Mouse (Mus musculus) CH12.LX (cell line): Measurements from ENCODE around the gene Ufsp1. TPM values are rescaled to one million over a fixed set of nuclear protein-coding genes. Genes with fewer than 3 reads are reported as not detected.
A peak's percentile ranks its signal among the peaks of the same experiment; 100 is the strongest.

Experiments
- DNase-seq: peaks from one replicate; pipeline ENCODE4 v3.0.0-alpha.2; 2013; ENCODE audit errors: extremely low read depth
- H3K27ac ChIP-seq: 2 replicates; pipeline ENCODE4 v1.5.1; 2012; ENCODE audit warnings: low read depth, mild to moderate bottlenecking, control low read depth, moderate library complexity; ENCODE audit not compliant: insufficient read depth
- H3K27me3 ChIP-seq: replicated peaks from 2 replicates; pipeline ENCODE3; 2012; ENCODE audit warnings: inconsistent platforms
- H3K36me3 ChIP-seq, 2 experiments: replicated peaks in 1 of 2; 2 replicates each; pipeline versions ENCODE3 to v1.6.1; 2012; ENCODE audit warnings: inconsistent platforms in 1 of 2, low read length in 1 of 2, mild to moderate bottlenecking in 1 of 2, mixed read lengths in 1 of 2, moderate library complexity in 1 of 2; ENCODE audit not compliant: control insufficient read depth in 1 of 2, insufficient read depth in 1 of 2
- H3K4me1 ChIP-seq, 2 experiments: 2 replicates each; pipeline ENCODE4 v1.6.1; 2012; ENCODE audit warnings: inconsistent platforms in 1 of 2, moderate library complexity in 1 of 2; ENCODE audit not compliant: insufficient read depth in 2 of 2, control insufficient read depth in 1 of 2
- H3K4me2 ChIP-seq: 2 replicates; pipeline ENCODE4 v1.6.1; 2012; ENCODE audit warnings: low read depth, mild to moderate bottlenecking, control low read depth; ENCODE audit not compliant: poor library complexity, insufficient read depth, severe bottlenecking
- H3K4me3 ChIP-seq, 3 experiments: fragments of 150-350 bp in 1 of 3; sonication (generic) in 1 of 3; replicated peaks in 1 of 3; 2 replicates each; pipeline versions ENCODE3 to v1.5.1; 2011 to 2012; ENCODE audit warnings: low read depth in 2 of 3, low read length in 2 of 3, mild to moderate bottlenecking in 2 of 3, moderate library complexity in 2 of 3, control low read depth in 1 of 3, improper control_type of control experiment in 1 of 3, inconsistent platforms in 1 of 3, mixed read lengths in 1 of 3; ENCODE audit not compliant: poor library complexity in 1 of 3
- H3K79me2 ChIP-seq: replicated peaks from 2 replicates; pipeline ENCODE4 v1.6.1; 2012; ENCODE audit warnings: mild to moderate bottlenecking, moderate library complexity; ENCODE audit not compliant: control insufficient read depth, poor library complexity, insufficient read depth, severe bottlenecking; ENCODE audit errors: extremely low read depth
- H3K9ac ChIP-seq: 2 replicates; pipeline ENCODE4 v1.6.1; 2012; ENCODE audit warnings: low read depth, mild to moderate bottlenecking, control low read depth, moderate library complexity; ENCODE audit not compliant: insufficient read depth
- H3K9me3 ChIP-seq: replicated peaks from 2 replicates; pipeline ENCODE3; 2012; ENCODE audit warnings: low read length, inconsistent platforms, mixed read lengths
- BHLHE40 ChIP-seq: IDR thresholded peaks from 2 replicates; pipeline ENCODE4 v1.6.1; 2011; ENCODE audit warnings: mild to moderate bottlenecking, low read depth, low read length, improper control_type of control experiment
- CTCF ChIP-seq, 2 experiments: IDR thresholded peaks in 1 of 2; conservative IDR thresholded peaks in 1 of 2; 2 replicates each; pipeline ENCODE4 v1.5.1; 2011 to 2012; ENCODE audit warnings: low read depth in 2 of 2, low read length in 2 of 2, improper control_type of control experiment in 1 of 2, inconsistent platforms in 1 of 2, mild to moderate bottlenecking in 1 of 2, moderate library complexity in 1 of 2
- ELF1 ChIP-seq: IDR thresholded peaks from 2 replicates; pipeline ENCODE4 v1.6.1; 2014; ENCODE audit warnings: low read depth, mild to moderate bottlenecking, inconsistent platforms, low read length, improper control_type of control experiment
- EP300 ChIP-seq: IDR thresholded peaks from 2 replicates; pipeline ENCODE4 v1.6.1; 2011; ENCODE audit warnings: low read length, improper control_type of control experiment
- ETS1 ChIP-seq: conservative IDR thresholded peaks from 2 replicates; pipeline ENCODE4 v1.6.1; 2012; ENCODE audit warnings: low read depth, mild to moderate bottlenecking, inconsistent platforms, low read length, improper control_type of control experiment, moderate library complexity
- HCFC1 ChIP-seq: IDR thresholded peaks from 2 replicates; pipeline ENCODE4 v1.6.1; 2012; ENCODE audit warnings: low read depth, mild to moderate bottlenecking, inconsistent platforms, low read length, improper control_type of control experiment
- MEF2A ChIP-seq: IDR thresholded peaks from 2 replicates; pipeline ENCODE4 v1.6.1; 2014; ENCODE audit warnings: low read depth, mild to moderate bottlenecking, inconsistent platforms, low read length, improper control_type of control experiment, borderline replicate concordance
- MXI1 ChIP-seq: IDR thresholded peaks from 2 replicates; pipeline ENCODE4 v1.6.1; 2011; ENCODE audit warnings: mild to moderate bottlenecking, low read depth, low read length, improper control_type of control experiment
- PAX5 ChIP-seq: IDR thresholded peaks from 2 replicates; pipeline ENCODE4 v1.6.1; 2012; ENCODE audit warnings: low read length, inconsistent platforms, mixed read lengths
- RAD21 ChIP-seq: IDR thresholded peaks from 2 replicates; pipeline ENCODE4 v1.6.1; 2011; ENCODE audit warnings: low read depth, mild to moderate bottlenecking, low read length, improper control_type of control experiment, moderate library complexity
- SMC3 ChIP-seq: IDR thresholded peaks from 2 replicates; pipeline ENCODE4 v1.6.1; 2011; ENCODE audit warnings: low read depth, low read length, improper control_type of control experiment
- UBTF ChIP-seq: IDR thresholded peaks from 2 replicates; pipeline ENCODE4 v1.6.1; 2012; ENCODE audit warnings: low read depth, mild to moderate bottlenecking, inconsistent platforms, low read length, improper control_type of control experiment, moderate library complexity
- ZKSCAN1 ChIP-seq: IDR thresholded peaks from 2 replicates; pipeline ENCODE4 v1.6.1; 2012; ENCODE audit warnings: low read depth, inconsistent platforms, low read length, improper control_type of control experiment, borderline replicate concordance
- dilution Hi-C: fragments of 300-500 bp; cut with MboI; formaldehyde crosslinking; loops from 2 replicates; pipeline ENCODE4 v1.14.3; 2020; ENCODE audit warnings: low sequenced_read_pairs; ENCODE audit not compliant: extremely low pct_unique_long_range_greater_than_20kb, extremely low pct_ligation_motif_present
- in situ Hi-C: fragments of 300-500 bp; cut with MboI; formaldehyde crosslinking; loops from 3 replicates; pipeline ENCODE4 v1.14.3; 2019; ENCODE audit warnings: low sequenced_read_pairs, low pct_ligation_motif_present, low pct_unique_long_range_greater_than_20kb, mixed read lengths
- polyA plus RNA-seq: library from polyadenylated mRNA; unstranded; fragments of >175 nt; gene quantifications from 2 replicates; pipeline ENCODE4 v1.2.1, GENCODE M21; 2012; ENCODE audit warnings: low read depth; ENCODE audit not compliant: insufficient read length
- total RNA-seq, 2 experiments: library from RNA; depleted of rRNA; stranded (reverse); fragments of 300-350 nt in 1 of 2; fragments of >200 nt in 1 of 2; gene quantifications; 2 replicates each; pipeline ENCODE4 v1.2.3; 2012 to 2014

Gene Ufsp1
- total and polyA plus RNA-seq, 3 experiments = 0.91 to 5.2 (median 2.9) TPM

GRCm38 (mm10) chr5:137287953-137288743 is 6.3 kb upstream of the Ufsp1 start:
- H3K27ac ChIP-seq = no peak overlapping the region
- H3K4me3 ChIP-seq = no peak overlapping the region
- H3K9ac ChIP-seq = no peak overlapping the region
- TF ChIP-seq PAX5 = no peak
- TF ChIP-seq UBTF = no peak
- no peak for TF ChIP-seq RAD21
- TF ChIP-seq MEF2A = no peak
- no peak for TF ChIP-seq ZKSCAN1
- TF ChIP-seq ELF1 = no peak
- no peak for TF ChIP-seq CTCF (conservative IDR thresholded peaks at IDR 0.05 in 1 of 2, IDR thresholded peaks at IDR 0.05 in 1 of 2; ENCODE audit: low read depth in 2 of 2, low read length in 2 of 2)
- TF ChIP-seq MXI1 = no peak
- no peak for TF ChIP-seq BHLHE40
- no peak for TF ChIP-seq HCFC1
- TF ChIP-seq, all 38 proteins: peak for 0
- H3K36me3 ChIP-seq = no peaks in the 10 kb centered on the region
- dilution Hi-C loops = no loop called here
- H3K9me3 ChIP-seq = peaks cover 7% of the 10 kb centered on the region
- in situ Hi-C loops = no loop called here
- H3K27me3 ChIP-seq = peaks cover 33% of the 10 kb centered on the region
- H3K4me2 ChIP-seq = peak overlapping the region; percentile 33; the same call in 1 of the 2 replicates
- DNase-seq = no peak
- H3K79me2 ChIP-seq = no peaks in the 10 kb centered on the region
- peaks cover 14 to 44% of the 10 kb centered on the region in 2 experiments; a peak in 3 of 4 replicates for H3K4me1 ChIP-seq

- peaks cover 14 to 47% of the 10 kb centered on the region in 2 experiments; a peak in 3 of 4 replicates for H3K4me1 ChIP-seq
- no peaks in the 10 kb centered on the region for H3K9me3 ChIP-seq
- dilution Hi-C loops = no loop called here
- no peaks in the 10 kb centered on the region for H3K36me3 ChIP-seq
- H3K79me2 ChIP-seq = no peaks in the 10 kb centered on the region
- H3K27me3 ChIP-seq = peaks cover 33% of the 10 kb centered on the region
- TF ChIP-seq ETS1 = no peak
- TF ChIP-seq RAD21 = peak; percentile 29
- no peak for TF ChIP-seq SMC3
- no peak for TF ChIP-seq UBTF
- peak in 1 of 2 experiments; percentile 52; a peak in 2 of 4 replicates for TF ChIP-seq CTCF (conservative IDR thresholded peaks at IDR 0.05 in 1 of 2, IDR thresholded peaks at IDR 0.05 in 1 of 2; ENCODE audit: low read depth in 2 of 2, low read length in 2 of 2)
- no peak for TF ChIP-seq EP300
- TF ChIP-seq, all 38 proteins: peak for 2
- H3K27ac ChIP-seq = no peak overlapping the region
- H3K4me3 ChIP-seq = no peak overlapping the region
- no peak for DNase-seq
- in situ Hi-C loops = no loop called here
- no peak overlapping the region for H3K9ac ChIP-seq
- no peak overlapping the region for H3K4me2 ChIP-seq
These were observed 5.4 kb upstream of the Ufsp1 start for GRCm38 (mm10) chr5:137288999-137289470.
